Mouse (Mus musculus): ENCODE measurements around the gene Pars2. TPM values are rescaled to one million over a fixed set of nuclear protein-coding genes. Genes with fewer than 3 reads are reported as not detected.

The Pars2 gene
- 1 to 10 TPM; 3.2 to 5.6 TPM for total RNA-seq (2021)

GRCm38 (mm10) chr4:106650833-106651527, at the start of gene Pars2:
Pars2 (plus strand) TSS chr4:106651069.
- intact Hi-C loops (cut with DNase I): loop anchor here (2.0 to 5.0 kb wide), 2 partner anchors 28 to 526 kb away; partner anchors contain the start of genes Tceanc2, Tmem59 and Ttc4
- DNase-seq: peak; percentile 95

- no peak for DNase-seq
- intact Hi-C loops (cut with DNase I): no loop called here
Measured at GRCm38 (mm10) chr4:106606639-106607554, 44.0 kb upstream of the Pars2 start.

- no peak for DNase-seq
- intact Hi-C loops (cut with DNase I): no loop called here
Measured at GRCm38 (mm10) chr4:106607905-106608304, 43.0 kb upstream of the Pars2 start.

GRCm38 (mm10) chr4:106613105-106613504, 37.8 kb upstream of the Pars2 start:
- intact Hi-C loops (cut with DNase I): loop anchor here (5.0 kb wide), 1 partner anchor 549 kb away; no protein-coding TSS in a partner anchor
- DNase-seq: no peak

GRCm38 (mm10) chr4:106613560-106613959, 37.3 kb upstream of the Pars2 start:
- intact Hi-C loops (cut with DNase I): loop anchor here (5.0 kb wide), 1 partner anchor 549 kb away; no protein-coding TSS in a partner anchor
- no peak for DNase-seq

GRCm38 (mm10) chr4:106614180-106614797, 36.6 kb upstream of the Pars2 start:
- DNase-seq: peak; percentile 47 to 61
- intact Hi-C loops (cut with DNase I): loop anchor here (1.0 to 5.0 kb wide), 2 partner anchors 94 to 548 kb away; no protein-coding TSS in a partner anchor

- no peak for DNase-seq
- intact Hi-C loops (cut with DNase I): loop anchor here (1.0 to 5.0 kb wide), 2 partner anchors 93 to 547 kb away; no protein-coding TSS in a partner anchor
Measured at GRCm38 (mm10) chr4:106614881-106615280, 36.0 kb upstream of the Pars2 start.

GRCm38 (mm10) chr4:106615637-106616036, 35.2 kb upstream of the Pars2 start:
- intact Hi-C loops (cut with DNase I): no loop called here
- no peak for DNase-seq

- intact Hi-C loops (cut with DNase I): no loop called here
Measured at GRCm38 (mm10) chr4:106617056-106617455, 33.8 kb upstream of the Pars2 start, which contains the start of gene Lexm. Lexm (minus strand) TSS chr4:106617241.

GRCm38 (mm10) chr4:106618898-106619297, 32.0 kb upstream of the Pars2 start:
- intact Hi-C loops (cut with DNase I): no loop called here
- DNase-seq: no peak

More at GRCm38 (mm10) chr4:106617056-106617455, 33.8 kb upstream of the Pars2 start, which contains the start of gene Lexm:
- no peak for DNase-seq

GRCm38 (mm10) chr4:106621428-106621827, 29.4 kb upstream of the Pars2 start:
- intact Hi-C loops (cut with DNase I): no loop called here
- no peak for DNase-seq

- DNase-seq: no peak
- intact Hi-C loops (cut with DNase I): no loop called here
Measured at GRCm38 (mm10) chr4:106622030-106622493, 28.8 kb upstream of the Pars2 start, which contains the start of gene Ttc22. Ttc22 (plus strand) TSS chr4:106622432.

- DNase-seq: no peak
- intact Hi-C loops (cut with DNase I): no loop called here
Measured at GRCm38 (mm10) chr4:106622712-106623111, 28.2 kb upstream of the Pars2 start.

GRCm38 (mm10) chr4:106624271-106624670, 26.6 kb upstream of the Pars2 start:
- DNase-seq: no peak
- intact Hi-C loops (cut with DNase I): no loop called here

GRCm38 (mm10) chr4:106627809-106628208, 23.1 kb upstream of the Pars2 start:
- DNase-seq: no peak
- intact Hi-C loops (cut with DNase I): no loop called here

GRCm38 (mm10) chr4:106628650-106629360, 22.1 kb upstream of the Pars2 start:
- intact Hi-C loops (cut with DNase I): no loop called here
- DNase-seq: no peak

- no peak for DNase-seq
- intact Hi-C loops (cut with DNase I): no loop called here
Measured at GRCm38 (mm10) chr4:106629374-106629773, 21.5 kb upstream of the Pars2 start.

GRCm38 (mm10) chr4:106630333-106631220, 20.3 kb upstream of the Pars2 start:
- peak; percentile 54 to 73 for DNase-seq
- intact Hi-C loops (cut with DNase I): loop anchor here (1.0 to 5.0 kb wide), 3 partner anchors 47 to 532 kb away; partner anchors contain the start of gene Ttc4

- intact Hi-C loops (cut with DNase I): loop anchor here (5.0 kb wide), 2 partner anchors 45 to 530 kb away; partner anchors contain the start of gene Ttc4
- DNase-seq: no peak
Measured at GRCm38 (mm10) chr4:106632313-106632712, 18.6 kb upstream of the Pars2 start.

Measured in heart, postnatal 36 days (tissue).